Mouse (Mus musculus) neutrophil, adult 5-6 weeks (primary cell): ENCODE measurements around the gene Adam11. TPM values are rescaled to one million over a fixed set of nuclear protein-coding genes. Genes with fewer than 3 reads are reported as not detected.

Source experiments
- ATAC-seq: fragments of 151-379, 151-347 bp; 2 replicates; pipeline ENCODE4 v1.8.0; 2017; ENCODE audit warnings: mild to moderate bottlenecking, moderate TSS enrichment; ENCODE audit not compliant: insufficient number of reproducible peaks, poor library complexity, low FRiP score, severe bottlenecking; ENCODE audit errors: extremely low read depth
- total RNA-seq: library from RNA; stranded (forward); fragments of 200-1000 nt; gene quantifications from 2 replicates; pipeline ENCODE4 v1.2.3, GENCODE M21; 2017

Adam11 gene
- total RNA-seq, 1 experiment from 2014 or later, result not detected

DNA sequence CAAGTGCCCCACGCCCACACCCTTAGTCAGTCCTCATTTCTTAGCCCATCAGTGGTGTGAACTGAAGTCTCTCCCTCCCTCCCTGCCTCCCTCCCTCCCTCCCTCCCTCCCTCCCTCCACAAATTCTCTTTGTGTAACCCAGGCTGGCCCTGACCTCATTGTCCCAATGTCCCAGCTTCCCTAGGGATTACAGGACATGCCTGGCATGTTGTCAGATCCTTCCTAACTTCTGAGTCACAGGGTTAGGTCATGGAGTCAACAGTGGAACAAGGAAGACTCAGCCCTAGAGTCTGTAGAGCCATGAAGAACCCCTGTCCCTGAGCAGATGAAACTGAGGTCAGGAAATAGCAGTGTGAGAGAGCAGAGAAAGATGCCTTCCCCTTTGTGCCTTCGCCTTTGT is 11.5 kb upstream of the Adam11 start:
- no peak for ATAC-seq

DNA sequence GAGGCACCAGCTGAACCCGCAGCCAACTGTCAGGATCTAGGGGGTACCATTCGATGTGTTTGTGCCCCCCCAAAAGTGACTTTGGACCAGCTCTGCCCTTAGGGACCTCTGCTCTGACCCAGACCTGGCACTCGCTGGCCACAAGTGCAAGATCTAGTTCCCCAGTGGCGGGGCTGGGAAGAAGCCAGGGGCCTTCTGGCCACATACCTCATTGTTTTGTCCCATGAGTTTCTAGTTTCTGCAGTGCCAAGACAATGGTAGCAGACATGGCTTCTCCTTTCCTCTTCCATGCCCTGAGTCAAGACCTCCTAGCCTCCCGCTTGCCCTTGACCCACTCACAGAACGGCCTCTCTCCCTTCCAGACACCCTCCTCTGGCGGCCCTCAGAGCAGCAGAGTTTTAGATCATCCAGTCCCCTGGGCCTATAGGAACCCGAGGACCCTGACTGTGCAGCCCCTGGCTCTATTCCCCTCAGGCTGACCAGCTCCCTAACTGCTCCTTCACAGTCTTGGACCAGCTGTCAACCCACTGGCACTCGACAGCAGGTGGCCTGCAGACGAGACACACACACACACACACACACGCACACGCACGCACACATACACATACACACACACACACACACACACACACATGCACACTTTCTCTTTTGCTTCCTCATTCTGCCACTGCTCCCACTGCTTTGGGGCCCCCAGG is 8.2 kb upstream of the Adam11 start:
- no peak for ATAC-seq

DNA sequence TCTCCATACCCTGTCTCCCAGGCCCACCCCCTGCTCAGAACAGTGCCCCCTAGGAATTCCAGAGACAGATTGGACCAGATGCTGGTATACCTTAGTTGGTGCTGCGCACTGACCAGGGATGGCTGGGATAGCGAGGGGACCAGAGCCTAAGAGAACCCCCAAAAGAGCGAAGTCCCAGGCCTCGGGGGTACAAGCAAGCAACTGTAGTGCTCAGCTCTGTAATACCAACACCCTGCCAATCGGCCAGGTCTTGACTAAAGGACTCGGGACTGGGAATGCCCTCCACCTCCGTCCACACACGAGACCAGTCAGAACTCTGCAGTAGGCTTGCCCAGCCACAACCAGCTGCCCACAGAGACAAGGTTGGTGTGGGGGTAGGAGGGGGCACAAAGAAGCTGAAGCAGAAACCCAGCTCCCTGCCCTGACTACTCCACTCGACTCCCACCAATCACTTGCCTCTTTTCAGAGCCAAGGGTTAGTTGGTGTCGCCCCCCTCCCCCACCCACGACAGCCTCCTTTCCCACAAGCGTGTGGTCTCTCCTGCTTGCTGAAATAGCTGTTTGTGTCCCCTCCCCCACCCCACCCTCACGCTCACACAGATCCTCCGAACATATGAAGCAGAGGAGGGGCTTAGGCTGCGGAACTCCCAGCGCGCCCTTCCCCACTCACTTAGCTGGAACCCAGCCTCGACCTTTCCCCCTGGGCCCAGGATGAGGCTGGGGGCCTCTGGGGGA is 7.5 kb upstream of the Adam11 start:
- no peak for ATAC-seq

- ATAC-seq, result no peak
Observed at GRCm38 (mm10) chr11:102754416-102754815, 6.8 kb upstream of the Adam11 start.

DNA sequence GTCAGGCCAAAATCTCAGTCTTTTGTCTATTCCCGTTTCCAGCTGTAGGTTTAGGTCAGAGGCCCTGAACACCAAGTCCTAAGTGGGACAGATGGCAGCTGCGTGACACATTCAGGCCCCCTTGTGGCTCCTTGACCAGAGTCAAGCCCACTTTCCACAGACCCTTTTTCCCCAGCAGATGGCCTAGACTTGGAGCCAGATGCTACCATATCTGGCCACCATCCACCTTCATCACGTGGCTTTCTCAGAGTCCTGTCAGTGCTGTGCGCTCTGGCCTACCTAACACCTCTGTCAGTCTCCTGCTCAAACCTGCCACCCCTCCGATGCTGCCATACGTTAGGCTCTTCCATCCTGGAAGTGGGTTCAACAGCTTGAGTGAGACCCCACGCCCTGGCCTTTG is 5.8 kb upstream of the Adam11 start:
- ATAC-seq, result no peak

GRCm38 (mm10) chr11:102758977-102759376 is 2.3 kb upstream of the Adam11 start:
- no peak for ATAC-seq

- no peak for ATAC-seq
Observed at GRCm38 (mm10) chr11:102760805-102761308, 382 bp upstream of the Adam11 start.

DNA sequence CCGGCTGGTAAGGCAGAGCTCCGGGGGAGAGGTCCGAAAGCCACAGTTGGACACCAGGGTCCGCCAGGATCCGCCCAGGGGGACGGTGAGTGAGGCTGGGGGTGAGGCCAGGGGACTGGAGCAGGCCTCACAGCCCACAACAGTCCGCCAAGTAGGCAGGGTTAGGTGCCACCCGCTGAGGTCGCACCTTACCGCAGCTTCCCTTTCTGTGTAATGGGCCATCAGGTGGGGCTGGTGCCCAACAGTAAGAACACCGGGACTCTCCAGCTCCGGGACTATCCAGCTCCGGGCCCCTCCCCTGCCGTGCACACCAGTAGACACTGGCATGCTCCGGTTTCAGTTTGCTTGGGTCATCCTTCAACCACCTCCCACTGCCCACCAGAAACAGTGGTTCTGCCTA is 1.0 kb downstream of the Adam11 start:
- no peak for ATAC-seq

DNA sequence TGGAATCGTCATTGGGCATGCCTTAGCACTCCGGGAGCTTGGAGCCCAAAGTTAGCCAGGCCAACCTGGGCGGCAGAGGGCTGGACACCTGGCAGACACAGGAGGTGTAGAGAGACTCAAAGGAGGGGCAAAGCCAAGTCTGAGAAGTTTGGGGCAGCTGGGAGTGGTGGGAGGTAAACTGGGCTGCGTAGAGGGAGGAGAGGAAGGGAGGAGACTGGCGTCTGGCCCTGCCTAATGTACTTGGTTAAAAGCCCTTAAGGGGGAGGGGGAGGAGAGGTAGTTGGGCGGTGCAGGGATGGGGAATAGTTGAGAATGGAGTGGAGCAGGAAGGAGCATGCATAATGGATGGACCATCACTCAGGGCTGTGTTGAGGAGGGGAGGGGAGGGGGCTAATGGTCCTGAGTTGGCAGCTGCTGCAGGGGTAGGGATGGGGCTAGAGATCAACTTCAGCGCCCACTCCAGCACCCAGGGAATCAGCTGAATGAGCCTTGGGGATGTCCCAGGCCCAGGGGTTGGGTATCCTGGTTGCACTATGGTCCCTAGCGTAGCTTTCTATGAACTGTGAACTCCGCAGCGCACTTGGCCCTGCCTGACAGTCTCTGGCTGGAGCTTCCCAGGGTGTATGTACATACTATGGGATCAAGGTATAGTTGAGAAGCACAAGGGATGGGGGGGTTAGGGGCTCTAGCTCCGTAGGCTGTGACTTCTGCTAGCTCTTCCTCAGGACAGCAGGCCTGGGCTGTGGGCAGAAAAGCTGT is 1.9 kb downstream of the Adam11 start:
- no peak for ATAC-seq

- ATAC-seq, result no peak
Observed at GRCm38 (mm10) chr11:102765416-102765815, 4.2 kb downstream of the Adam11 start.

DNA sequence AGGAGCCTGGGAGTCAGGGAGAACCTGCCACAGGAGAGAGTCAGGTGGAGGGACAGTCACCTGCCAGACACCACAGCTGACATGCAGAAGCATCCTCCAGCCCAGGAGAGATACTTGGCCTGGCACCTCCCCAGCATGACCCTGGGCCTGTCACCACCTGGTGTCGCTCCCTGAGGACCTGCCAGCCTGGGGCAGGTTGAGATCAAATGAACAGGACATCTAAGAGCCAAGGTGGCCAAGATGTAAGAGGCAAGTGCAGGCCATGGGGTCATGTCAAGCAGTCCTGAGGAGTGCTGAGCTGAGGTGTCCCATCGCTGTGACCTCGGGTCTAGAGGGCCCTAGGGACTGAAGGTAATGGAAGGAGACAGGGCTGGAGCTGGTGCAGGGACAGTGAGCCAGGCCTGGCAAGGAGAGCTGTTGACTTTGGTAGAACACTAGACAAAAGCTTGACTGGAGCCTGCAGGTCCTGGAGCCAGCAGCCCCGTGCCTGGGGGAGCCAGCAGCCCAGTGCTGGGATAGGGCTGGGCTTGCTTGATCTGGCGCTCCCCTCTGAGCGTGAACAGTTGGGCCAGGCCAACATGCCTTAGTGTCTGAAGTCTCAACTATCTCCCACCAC is 5.9 kb downstream of the Adam11 start:
- no peak for ATAC-seq

GRCm38 (mm10) chr11:102769141-102769540 is 7.9 kb downstream of the Adam11 start:
- ATAC-seq, result no peak

- ATAC-seq, result no peak
Observed at GRCm38 (mm10) chr11:102769993-102770661, 8.9 kb downstream of the Adam11 start.

- no peak for ATAC-seq
Observed at GRCm38 (mm10) chr11:102770662-102771435, 9.6 kb downstream of the Adam11 start.

DNA sequence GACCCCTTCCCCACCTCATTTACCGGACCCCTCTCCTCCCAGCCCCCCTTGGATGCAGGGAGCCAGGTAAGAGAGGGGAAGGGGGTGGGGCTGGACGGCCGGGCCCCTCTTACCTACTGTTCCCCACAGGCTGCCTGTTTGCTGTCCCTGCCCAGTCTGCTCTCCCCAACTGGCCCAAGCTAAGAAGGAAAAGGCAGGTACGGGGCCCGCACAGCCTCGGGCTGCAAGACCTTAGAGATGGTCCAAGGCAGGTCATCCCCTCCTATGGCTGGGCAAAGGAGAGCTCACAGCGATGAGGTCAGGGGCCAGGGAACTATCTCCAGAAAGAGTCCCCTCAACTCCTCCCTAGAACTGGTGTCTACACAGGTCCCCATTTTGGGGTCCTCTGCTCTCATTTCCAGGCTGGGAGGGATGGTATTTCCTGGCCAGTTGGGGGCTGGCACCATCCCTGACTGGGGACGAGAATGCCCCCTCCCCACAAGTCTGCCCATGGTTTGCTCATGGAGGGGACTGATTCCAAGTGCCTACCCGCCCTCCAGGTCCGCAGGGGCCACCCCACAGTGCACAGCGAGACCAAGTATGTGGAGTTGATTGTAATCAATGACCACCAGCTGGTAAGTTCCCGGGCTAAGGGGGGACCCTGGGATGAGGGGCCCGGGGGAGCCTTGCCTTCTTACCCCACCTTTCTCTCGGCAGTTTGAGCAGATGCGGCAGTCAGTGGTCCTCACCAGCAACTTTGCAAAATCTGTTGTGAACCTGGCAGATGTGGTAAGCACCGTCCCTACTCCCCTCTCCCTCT is 10.9 kb downstream of the Adam11 start:
- ATAC-seq, result no peak

GRCm38 (mm10) chr11:102772771-102773700 is 11.8 kb downstream of the Adam11 start:
- ATAC-seq, result no peak
